7 mouse cellular contexts compared by ENCODE assay signal in the genomic region with DNA sequence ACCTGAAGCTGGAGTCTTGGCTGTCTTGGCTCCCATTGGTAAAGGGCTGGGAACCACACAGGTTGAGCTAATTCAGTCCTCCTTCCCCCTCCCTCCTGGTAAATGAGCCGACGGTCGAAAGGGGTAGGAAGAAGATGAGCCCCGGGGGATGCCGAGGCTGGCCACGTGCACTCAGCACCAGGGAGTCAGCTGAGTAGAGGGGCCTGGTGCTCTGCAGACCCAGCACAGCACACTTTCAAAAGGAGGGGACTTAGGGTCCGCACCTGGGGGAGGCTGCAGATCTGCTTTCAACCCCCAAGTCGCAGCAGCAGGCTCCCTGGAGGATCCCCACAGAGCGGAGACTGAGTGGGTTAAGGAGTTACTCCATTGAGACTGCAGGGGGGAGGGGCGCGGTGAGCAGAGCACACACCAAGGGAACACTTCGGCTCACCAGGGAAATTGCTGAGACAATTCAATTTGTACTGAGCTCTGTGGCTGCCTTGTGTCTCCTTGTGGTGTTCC. TPM values are rescaled to one million over a fixed set of nuclear protein-coding genes. Genes with fewer than 3 reads are reported as not detected.
A peak's percentile ranks its signal among the peaks of the same experiment; 100 is the strongest.
DNase-seq lines count a peak whose midpoint lies in the region; ATAC-seq and TF ChIP-seq lines count a peak whose summit lies in the region.

No protein-coding gene starts in this region.

- no peaks in the 10 kb centered on the region for H3K9me3 ChIP-seq in lung, embryonic 15.5 days
- no peaks in the 10 kb centered on the region for H3K9me3 ChIP-seq in embryonic facial prominence, embryonic 10.5 days

- no peaks in the 10 kb centered on the region for H3K36me3 ChIP-seq in lung, embryonic 15.5 days
- no peaks in the 10 kb centered on the region for H3K36me3 ChIP-seq in embryonic facial prominence, embryonic 10.5 days (replicated peaks)

- WGBS in lung, embryonic 15.5 days: 9% methylated on average over 12 of the region's 12 CpGs
- WGBS in lung, adult 2 months: 44% methylated on average over 12 of the region's 12 CpGs
- under 1% methylated on average over 12 of the region's 12 CpGs for WGBS in embryonic facial prominence, embryonic 10.5 days

- peaks cover 53% of the 10 kb centered on the region for H3K4me1 ChIP-seq in lung, embryonic 15.5 days
- H3K4me1 ChIP-seq in lung, adult 2 months (ENCODE audit: control insufficient read depth, insufficient read depth, low read length): peaks cover 6% of the 10 kb centered on the region
- H3K4me1 ChIP-seq in embryonic facial prominence, embryonic 10.5 days: peaks cover 72% of the 10 kb centered on the region

- peak overlapping the region; percentile 10; the same call in 1 of the 2 replicates for H3K4me3 ChIP-seq in lung, embryonic 15.5 days
- H3K4me3 ChIP-seq in lung, adult 2 months (replicated peaks; ENCODE audit: extremely low read depth, low read depth, low read length): no peak overlapping the region
- H3K4me3 ChIP-seq in embryonic facial prominence, embryonic 10.5 days: peak overlapping the region; percentile 87

- DNase-seq in lung, adult 2 months: no peak
- peak; percentile 65 for DNase-seq in embryonic facial prominence, embryonic 10.5 days (ENCODE audit: low spot score)
- DNase-seq in induced T-regulatory cell, adult 2 months (ENCODE audit: low read depth): peak; percentile 14
- peak; percentile 68 for DNase-seq in retina, embryonic 14.5 days (ENCODE audit: low spot score)
- DNase-seq in urinary bladder, postnatal 25 days (ENCODE audit: low spot score): no peak
- DNase-seq in natural killer cell, adult 2 months (ENCODE audit: low spot score in 2 of 2): no peak

- H3K27me3 ChIP-seq in lung, embryonic 15.5 days: peaks cover 11% of the 10 kb centered on the region; the same call in 1 of the 2 replicates
- peaks cover 20% of the 10 kb centered on the region for H3K27me3 ChIP-seq in embryonic facial prominence, embryonic 10.5 days (replicated peaks; ENCODE audit: low read depth, poor library complexity, severe bottlenecking)

- no peak for TF ChIP-seq POLR2A in lung, adult 2 months (IDR thresholded peaks at IDR 0.05; ENCODE audit: borderline replicate concordance, extremely low read depth, low read depth, low read length)

- no peak for ATAC-seq in lung, embryonic 15.5 days (ENCODE audit: borderline replicate concordance, extremely low read depth, low FRiP score, low TSS enrichment)

- TF ChIP-seq CTCF in lung, adult 2 months (IDR thresholded peaks at IDR 0.05; ENCODE audit: insufficient read depth, low read length): no peak

- H3K4me2 ChIP-seq in lung, embryonic 15.5 days: peak overlapping the region; percentile 83

- H3K27ac ChIP-seq in lung, embryonic 15.5 days: no peak overlapping the region
- H3K27ac ChIP-seq in embryonic facial prominence, embryonic 10.5 days (replicated peaks): peak overlapping the region; percentile 72

- H3K9ac ChIP-seq in lung, embryonic 15.5 days: peak overlapping the region; percentile 10; the same call in 1 of the 2 replicates

RNA-seq across cellular contexts. Expression of gene Ccdc85c, which starts 2.2 kb away (rescaled TPM):
- polyA plus RNA-seq in lung, embryonic 15.5 days (2015; fragmentation: Nextera tagmentation; extraction: Ambion mirVana): 4.9 and 6.1 TPM in 2 replicates
- polyA plus RNA-seq in lung, adult 2 months (2012; rRNA removed): 22.2 and 22.5 TPM in 2 replicates
- 11.4 and 12.1 TPM in 2 replicates for polyA plus RNA-seq in embryonic facial prominence, embryonic 10.5 days (2016; fragmentation: Nextera tagmentation; extraction: Ambion mirVana)

RNA-seq across cellular contexts. Expression of gene Hhipl1, which starts 28.7 kb away (rescaled TPM):
- 0.89 and 1.0 TPM in 2 replicates for polyA plus RNA-seq in lung, embryonic 15.5 days (2015; fragmentation: Nextera tagmentation; extraction: Ambion mirVana)
- 1.3 and 1.8 TPM in 2 replicates for polyA plus RNA-seq in lung, adult 2 months (2012; rRNA removed)
- polyA plus RNA-seq in embryonic facial prominence, embryonic 10.5 days (2016; fragmentation: Nextera tagmentation; extraction: Ambion mirVana): 0.72 and 0.99 TPM in 2 replicates

RNA-seq across cellular contexts. Expression of gene Cyp46a1, which starts 56.8 kb away (rescaled TPM):
- polyA plus RNA-seq in lung, embryonic 15.5 days (2015; fragmentation: Nextera tagmentation; extraction: Ambion mirVana): 6.3 and 6.6 TPM in 2 replicates
- polyA plus RNA-seq in lung, adult 2 months (2012; rRNA removed): 1.6 and 3.0 TPM in 2 replicates
- 3.9 and 5.8 TPM in 2 replicates for polyA plus RNA-seq in embryonic facial prominence, embryonic 10.5 days (2016; fragmentation: Nextera tagmentation; extraction: Ambion mirVana)

Comparison
In these comparisons a context has a peak if more than half of its experiments do, and no peak if none do; other contexts are left out.
1. DNase-seq: peak in embryonic facial prominence, embryonic 10.5 days (single experiment), induced T-regulatory cell, adult 2 months (single experiment) and retina, embryonic 14.5 days (single experiment); none in lung, adult 2 months (single experiment), urinary bladder, postnatal 25 days (single experiment) and natural killer cell, adult 2 months (0 of 2).